In the genomic region with DNA sequence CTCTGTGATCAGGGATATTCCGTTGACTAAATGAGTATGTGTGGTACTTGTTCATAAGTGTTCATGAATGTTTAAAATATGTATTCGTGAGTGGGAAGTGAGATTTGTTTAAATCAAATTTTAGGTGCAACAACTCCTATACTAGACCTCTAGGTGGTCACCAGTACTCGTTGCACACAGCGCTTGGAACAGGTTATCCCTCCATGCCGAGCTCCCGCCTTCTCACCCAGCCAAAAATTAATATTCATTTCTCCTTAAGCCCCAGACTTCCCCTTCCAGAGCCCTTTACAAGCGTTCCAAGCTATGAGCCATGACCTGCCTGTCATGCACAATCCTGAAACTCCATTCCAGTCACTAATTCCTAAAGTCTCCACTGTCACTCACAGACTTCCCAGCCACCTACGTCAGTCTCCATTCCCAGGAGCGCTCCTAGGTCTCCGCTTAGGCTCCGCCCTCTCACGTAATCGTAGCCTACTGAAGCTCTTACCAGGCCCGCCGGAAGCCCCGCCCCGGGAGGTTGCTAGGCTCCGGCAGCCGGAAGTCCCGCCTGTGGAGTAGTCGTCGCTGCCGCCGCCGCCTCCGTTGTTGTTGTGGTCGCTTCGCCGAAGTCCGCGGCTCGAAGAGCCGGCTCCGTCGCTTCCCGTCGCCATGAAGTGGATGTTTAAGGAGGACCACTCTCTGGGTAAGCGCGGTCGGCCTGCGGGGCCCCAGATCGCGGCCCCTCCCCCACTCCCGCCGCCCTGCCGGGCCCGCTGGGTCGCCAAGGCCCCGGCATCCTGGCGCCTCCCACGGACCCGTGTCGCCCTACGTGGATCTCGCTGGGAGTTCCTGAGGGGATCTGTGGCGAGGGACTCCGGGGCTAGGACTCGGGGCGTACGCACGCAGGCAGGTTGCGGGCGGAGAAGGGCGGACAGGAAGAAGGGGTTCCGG, we compare ENCODE assay signal across 8 mouse cellular contexts. TPM values are rescaled to one million over a fixed set of nuclear protein-coding genes. Genes with fewer than 3 reads are reported as not detected.
DNase-seq lines count a peak whose midpoint lies in the region; ATAC-seq lines count a peak whose summit lies in the region.

Gene Gabarapl2, plus strand, starts transcription at position 533 of the 930 bp plus-strand sequence.

- H3K27ac ChIP-seq in hindbrain, embryonic 15.5 days (replicated peaks) = peak within 1 kb of the TSS; percentile 82

- under 1% methylated on average over 65 of the region's 65 CpGs for WGBS in hindbrain, embryonic 15.5 days

- peaks cover 23% of the 10 kb centered on the region for H3K4me1 ChIP-seq in hindbrain, embryonic 15.5 days (replicated peaks)

- H3K36me3 ChIP-seq in hindbrain, embryonic 15.5 days = peaks cover 20% of the 10 kb centered on the region

- H3K27me3 ChIP-seq in hindbrain, embryonic 15.5 days = no peaks in the 10 kb centered on the region

- H3K9ac ChIP-seq in hindbrain, embryonic 15.5 days = peak within 1 kb of the TSS; percentile 86

- ATAC-seq in hindbrain, embryonic 15.5 days (ENCODE audit: low FRiP score, low read depth) = peak; percentile 98

- peak within 1 kb of the TSS; percentile 89 for H3K4me3 ChIP-seq in hindbrain, embryonic 15.5 days

- H3K4me2 ChIP-seq in hindbrain, embryonic 15.5 days = peak within 1 kb of the TSS; percentile 99

- peak; percentile 94 for DNase-seq in T-cell, adult 2 months (ENCODE audit: low spot score)
- DNase-seq in cerebellum, postnatal 36 days = peak; percentile 97 to 99
- peak; percentile 93 to 97 for DNase-seq in frontal cortex, postnatal 36 days (ENCODE audit: low spot score in 2 of 2)
- DNase-seq in left cerebral cortex, adult 11 months (ENCODE audit: low spot score) = peak; percentile 96
- peak; percentile 97 to 98 for DNase-seq in lung, postnatal 4 days
- peak; percentile 96 for DNase-seq in retina, postnatal 7 days (ENCODE audit: low read depth, low spot score)
- peak; percentile 88 for DNase-seq in urinary bladder, adult 2 months (ENCODE audit: low spot score)

- no peaks in the 10 kb centered on the region for H3K9me3 ChIP-seq in hindbrain, embryonic 15.5 days

RNA-seq across cellular contexts. Expression of gene Gabarapl2, which starts in this region (rescaled TPM):
- 431 and 452 TPM in 2 replicates for polyA plus RNA-seq in hindbrain, embryonic 15.5 days (2015; fragmentation: Nextera tagmentation; extraction: Ambion mirVana)
- 94.5 and 112 TPM in 2 replicates for polyA plus RNA-seq in urinary bladder, adult 2 months (2012; rRNA removed)

Comparison
In these comparisons a context has a peak if more than half of its experiments do, and no peak if none do; other contexts are left out.
1. Peak in every context shown above with its lines: DNase-seq, ATAC-seq, H3K4me3 ChIP-seq and H3K27ac ChIP-seq.